Mouse (Mus musculus) thymus, adult 2 months (tissue): ENCODE data around the gene Dhx38.

Experiments
- CTCF ChIP-seq: fragments of 200-500 bp; IDR thresholded peaks from 2 replicates; pipeline ENCODE4 v1.5.1; 2012; ENCODE audit warnings: mild to moderate bottlenecking, control low read depth, low read length, moderate library complexity, borderline replicate concordance; ENCODE audit not compliant: control insufficient read depth, poor library complexity, insufficient read depth; ENCODE audit errors: extremely low read depth
- POLR2A ChIP-seq: fragments of 200-500 bp; IDR thresholded peaks from 2 replicates; pipeline ENCODE4 v1.6.1; 2012; ENCODE audit warnings: mild to moderate bottlenecking, low read length, control low read depth, moderate library complexity; ENCODE audit not compliant: control insufficient read depth, poor library complexity, insufficient read depth; ENCODE audit errors: extremely low read depth

- TF ChIP-seq CTCF (no peak), POLR2A (no peak)
These were observed 41.1 kb upstream of the Dhx38 start for GRCm38 (mm10) chr8:109606725-109607124.
